Mouse (Mus musculus): ENCODE measurements around the gene Naga.

DNA sequence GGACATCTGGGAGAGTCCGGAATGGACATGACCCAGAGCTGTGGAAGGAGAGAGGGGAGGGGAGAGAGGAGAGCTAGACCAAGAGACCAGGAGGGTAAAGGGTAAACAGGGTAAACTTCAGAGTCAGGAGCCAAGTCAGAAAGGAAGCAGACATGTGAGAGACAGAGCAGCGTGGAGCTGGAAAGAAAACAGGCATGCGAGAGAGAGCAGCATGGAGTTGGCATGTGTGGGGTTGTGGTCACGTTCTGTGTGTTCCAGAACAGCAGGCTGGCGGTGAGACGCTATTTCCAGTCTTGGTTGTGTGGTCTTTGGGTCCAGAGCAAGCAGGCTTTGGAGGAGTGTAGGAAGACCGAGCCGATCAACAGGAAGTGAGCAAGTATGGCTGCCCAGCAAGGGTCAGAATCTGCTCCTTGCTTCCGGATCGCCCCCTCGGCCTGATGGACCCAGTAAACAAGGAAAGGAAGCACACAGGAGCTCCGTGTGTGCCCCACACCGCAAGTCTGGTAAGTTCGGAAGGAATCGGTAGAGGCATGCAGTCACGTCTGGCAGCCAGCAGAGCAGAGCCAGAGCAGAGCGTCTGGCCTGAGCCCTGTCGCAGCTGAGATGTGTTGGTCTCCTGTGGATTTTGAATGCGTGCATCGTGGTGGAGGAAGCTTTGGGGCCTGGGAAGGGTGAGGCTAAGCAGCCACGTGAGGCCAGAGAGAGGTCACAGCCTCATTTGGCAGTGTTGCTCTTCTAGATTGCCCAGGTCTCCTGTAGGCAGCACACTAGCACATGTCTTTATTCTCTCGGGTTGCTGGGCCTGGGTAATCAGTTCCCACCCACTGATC lies 19.9 kb upstream of the Naga start:
- TF ChIP-seq CTCF (IDR thresholded peaks at IDR 0.05; ENCODE audit: low read depth, low read length) (no peak), TAL1 (conservative IDR thresholded peaks at IDR 0.05; ENCODE audit: low read depth, low read length) (no peak), GATA2 (IDR thresholded peaks at IDR 0.05; ENCODE audit: borderline replicate concordance, low read depth, low read length) (no peak)
